Mouse (Mus musculus) left cerebral cortex, postnatal 4 days (tissue): ENCODE data around the gene Dock2. TPM values are rescaled to one million over a fixed set of nuclear protein-coding genes. Genes with fewer than 3 reads are reported as not detected.

Experiments
- DNase-seq: peaks from one replicate; pipeline ENCODE4 v3.0.0-alpha.2; 2022
- intact Hi-C: fragments of 180-260 bp; cut with DNase I; formaldehyde crosslinking; loops from one replicate; pipeline ENCODE4 v1.15.1; 2025
- total RNA-seq, 2 experiments: library from RNA; stranded (reverse); gene quantifications; 2 replicates each; pipeline ENCODE4 v1.2.3; 2021

Dock2 gene
- total RNA-seq, 2 experiments from 2014 or later = 1.6 to 1.7 TPM

- intact Hi-C loops = no loop called here
- DNase-seq = no peak
Observed at GRCm38 (mm10) chr11:34431978-34432377, 351.7 kb downstream of the Dock2 start.

GRCm38 (mm10) chr11:34431371-34431770 lies 352.3 kb downstream of the Dock2 start:
- intact Hi-C loops = no loop called here
- DNase-seq = no peak

GRCm38 (mm10) chr11:34430940-34431339 lies 352.8 kb downstream of the Dock2 start:
- DNase-seq = no peak
- intact Hi-C loops = no loop called here

DNA sequence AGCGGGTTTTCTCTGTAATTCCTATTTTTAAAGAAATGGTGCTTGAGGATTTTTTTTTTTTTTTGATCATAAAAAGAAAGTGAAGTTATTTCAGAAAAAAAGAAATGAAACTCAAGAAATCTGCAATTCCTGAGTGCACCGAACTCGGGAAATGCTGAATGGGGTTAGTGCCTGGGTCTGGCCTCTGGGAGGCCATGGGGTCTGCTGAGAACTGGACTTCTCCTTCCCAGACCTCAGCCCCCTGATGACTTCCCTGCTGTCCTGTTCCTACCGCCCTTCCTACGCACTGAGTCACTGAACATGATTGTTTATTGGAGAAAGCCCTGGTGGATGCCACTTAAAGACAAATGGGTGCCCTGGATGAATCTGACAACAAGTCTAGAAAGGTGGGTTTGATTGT lies 356.5 kb downstream of the Dock2 start:
- no peak for DNase-seq
- intact Hi-C loops = no loop called here

DNA sequence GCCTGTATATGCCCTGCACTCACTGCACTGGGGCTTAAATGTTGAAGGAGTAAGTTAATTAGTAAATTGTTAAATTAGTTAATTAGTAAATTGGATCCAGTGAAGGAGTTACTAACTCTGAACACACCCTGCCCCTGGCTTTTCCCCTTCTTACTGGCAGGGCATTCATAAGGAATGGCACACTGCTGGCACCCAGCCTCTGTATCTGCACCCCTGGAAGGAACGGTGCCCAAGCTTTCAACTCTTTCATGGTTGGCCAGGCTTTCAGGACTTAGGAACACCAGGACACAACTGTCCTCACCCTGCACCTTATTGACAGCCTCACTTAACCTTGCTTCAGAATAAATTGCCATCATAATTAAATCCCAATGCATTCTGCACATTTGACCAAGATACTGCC lies 359.1 kb downstream of the Dock2 start:
- intact Hi-C loops = no loop called here
- no peak for DNase-seq

DNA sequence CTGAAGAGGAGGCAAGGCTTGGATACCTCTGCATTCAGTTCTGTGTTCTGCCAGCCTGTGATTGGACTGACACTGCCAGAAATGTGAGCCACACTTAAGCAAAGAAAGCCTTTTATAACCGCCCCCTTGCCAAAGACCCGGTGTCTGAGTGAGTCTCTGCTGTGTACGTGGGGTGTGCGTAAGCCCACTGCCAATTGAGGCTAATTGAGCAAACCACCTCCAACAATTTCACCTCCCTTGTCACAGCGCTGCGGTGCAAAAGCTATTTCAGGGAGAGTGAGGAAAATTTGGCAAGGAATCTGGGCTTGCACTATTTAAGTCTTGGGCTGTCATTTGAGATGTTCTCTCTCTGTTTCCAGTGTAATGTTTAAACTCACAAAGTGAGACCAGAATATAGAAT lies 362.6 kb downstream of the Dock2 start:
- intact Hi-C loops = no loop called here
- no peak for DNase-seq

- intact Hi-C loops = no loop called here
- DNase-seq = no peak
Observed at GRCm38 (mm10) chr11:34416619-34416979, 367.1 kb downstream of the Dock2 start.

GRCm38 (mm10) chr11:34415884-34416618 lies 367.6 kb downstream of the Dock2 start:
- intact Hi-C loops = no loop called here

GRCm38 (mm10) chr11:34406850-34407249 lies 376.8 kb downstream of the Dock2 start:
- intact Hi-C loops = no loop called here
- DNase-seq = no peak

More at GRCm38 (mm10) chr11:34415884-34416618, 367.6 kb downstream of the Dock2 start:
- DNase-seq = peak; percentile 13

- intact Hi-C loops = no loop called here
- DNase-seq = no peak
Observed at GRCm38 (mm10) chr11:34406309-34406708, 377.4 kb downstream of the Dock2 start.

- no peak for DNase-seq
- intact Hi-C loops = no loop called here
Observed at GRCm38 (mm10) chr11:34405311-34405710, 378.4 kb downstream of the Dock2 start.

DNA sequence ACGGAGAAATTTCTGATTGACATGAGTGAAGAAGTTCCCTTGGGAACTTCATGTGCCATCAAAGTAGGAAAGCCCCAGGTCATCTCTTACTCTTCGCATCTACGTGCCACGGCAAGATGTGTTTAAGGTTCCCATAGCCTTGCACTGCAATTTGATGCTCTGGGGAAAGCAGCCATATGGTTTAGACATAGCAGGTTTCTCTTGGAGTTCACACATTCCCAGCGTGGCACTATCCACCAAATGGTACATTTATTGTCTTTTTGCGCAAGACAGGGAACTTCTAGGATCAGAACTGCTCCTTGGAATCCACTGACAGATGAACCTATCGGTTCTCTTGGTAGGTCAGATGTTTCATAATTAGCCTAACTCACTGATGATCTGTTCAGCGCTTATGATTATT lies 382.3 kb downstream of the Dock2 start:
- intact Hi-C loops = no loop called here
- no peak for DNase-seq

DNA sequence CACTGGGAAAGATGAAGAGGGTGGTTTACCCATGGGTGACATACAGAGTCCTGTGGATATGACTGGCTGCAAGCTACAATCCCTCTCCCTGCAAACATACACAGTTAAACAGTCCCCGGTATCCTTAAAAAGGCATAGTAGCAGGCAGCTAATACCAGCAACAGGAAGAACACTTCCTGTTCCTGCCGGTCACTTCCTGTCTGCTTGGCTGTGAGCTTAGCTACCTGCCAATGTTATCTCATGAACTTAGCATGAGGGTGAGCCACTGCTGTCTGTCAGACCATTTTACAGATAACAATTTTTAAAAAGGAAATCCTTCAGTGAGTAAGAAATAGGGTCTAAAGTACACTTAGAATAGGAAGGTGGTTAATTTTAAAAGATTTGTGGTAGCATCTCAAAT lies 385.1 kb downstream of the Dock2 start:
- intact Hi-C loops = no loop called here
- no peak for DNase-seq

- no peak for DNase-seq
- intact Hi-C loops = no loop called here
Observed at GRCm38 (mm10) chr11:34397661-34398060, 386.0 kb downstream of the Dock2 start.

DNA sequence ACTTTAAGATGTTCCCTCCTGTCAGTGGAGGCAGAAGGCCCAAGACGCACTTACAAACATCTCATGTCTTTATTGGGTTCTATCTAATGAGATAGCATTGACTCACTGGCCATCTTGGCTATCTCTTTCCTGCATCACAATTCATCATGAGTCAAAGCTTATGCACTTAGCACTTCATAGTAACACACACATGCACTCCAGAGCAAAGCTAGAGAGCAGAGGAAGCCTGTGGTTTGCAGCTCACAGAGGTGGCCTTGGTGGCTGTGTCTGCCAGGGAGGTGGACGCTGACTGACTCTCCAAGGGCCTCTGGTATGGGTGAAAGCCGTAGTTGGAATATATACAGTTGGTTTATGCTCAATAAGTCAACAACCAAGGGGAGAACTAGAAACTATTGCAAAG lies 387.9 kb downstream of the Dock2 start:
- no peak for DNase-seq
- intact Hi-C loops = no loop called here

DNA sequence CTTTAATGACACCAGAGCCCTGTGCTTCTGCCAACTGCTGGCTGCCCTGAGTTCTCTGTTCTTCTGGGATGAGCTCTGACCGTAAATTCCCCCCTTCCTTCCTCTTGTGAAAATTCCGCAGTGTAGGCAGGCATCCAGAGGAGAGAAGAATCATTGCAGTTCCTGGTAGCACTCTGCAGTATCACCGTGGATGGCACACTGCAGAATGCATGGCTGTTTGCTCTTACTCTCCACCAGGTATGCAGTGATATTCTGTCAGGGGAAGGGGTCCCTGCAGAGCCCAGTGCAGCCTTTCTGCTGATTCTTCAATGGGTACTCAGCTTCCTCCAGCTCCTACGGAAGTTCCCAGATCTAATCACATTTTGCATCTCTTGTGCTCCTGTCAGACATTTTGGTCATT lies 391.6 kb downstream of the Dock2 start:
- intact Hi-C loops = no loop called here
- DNase-seq = no peak

DNA sequence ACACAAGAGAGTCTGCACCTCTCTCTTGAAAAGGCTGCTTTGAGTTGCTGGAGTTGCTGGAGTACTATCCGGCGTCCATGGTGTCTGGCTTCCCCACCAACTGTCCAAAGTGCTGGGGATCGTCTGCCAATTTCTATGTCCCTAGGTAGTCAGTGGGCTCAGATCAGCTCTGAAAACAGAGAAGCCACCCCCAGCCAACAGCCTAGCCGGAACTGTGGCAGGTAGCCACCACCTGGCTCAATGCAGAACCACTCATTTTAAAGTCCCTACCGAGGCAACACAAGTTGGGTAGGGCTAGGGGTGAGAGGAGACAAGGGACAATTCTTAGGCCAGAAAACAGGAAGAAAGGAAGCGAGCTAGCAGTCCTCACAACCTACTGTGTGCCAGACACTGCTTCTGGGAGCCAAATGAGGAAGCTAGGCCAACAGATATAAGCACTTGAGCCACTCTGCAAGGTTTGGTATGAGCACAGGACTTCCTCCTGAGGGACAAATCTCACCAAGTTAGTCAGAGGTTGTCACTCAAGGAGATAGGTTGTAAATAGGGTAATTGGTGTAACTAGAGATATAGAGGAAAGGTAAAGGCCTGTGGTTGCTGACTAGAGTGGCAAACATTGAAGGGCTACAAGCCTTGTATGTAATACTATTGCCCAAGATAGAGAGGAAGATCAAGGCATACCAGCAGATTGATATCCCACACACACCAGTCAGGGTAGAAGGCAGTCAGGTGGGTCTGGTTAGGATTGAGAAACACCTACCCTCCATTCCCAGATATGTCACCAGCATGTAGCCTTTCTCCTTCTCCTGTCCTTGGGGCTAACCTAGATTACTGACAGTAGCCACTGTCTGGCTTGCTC lies 394.2 kb downstream of the Dock2 start:
- intact Hi-C loops = no loop called here
- DNase-seq = no peak

DNA sequence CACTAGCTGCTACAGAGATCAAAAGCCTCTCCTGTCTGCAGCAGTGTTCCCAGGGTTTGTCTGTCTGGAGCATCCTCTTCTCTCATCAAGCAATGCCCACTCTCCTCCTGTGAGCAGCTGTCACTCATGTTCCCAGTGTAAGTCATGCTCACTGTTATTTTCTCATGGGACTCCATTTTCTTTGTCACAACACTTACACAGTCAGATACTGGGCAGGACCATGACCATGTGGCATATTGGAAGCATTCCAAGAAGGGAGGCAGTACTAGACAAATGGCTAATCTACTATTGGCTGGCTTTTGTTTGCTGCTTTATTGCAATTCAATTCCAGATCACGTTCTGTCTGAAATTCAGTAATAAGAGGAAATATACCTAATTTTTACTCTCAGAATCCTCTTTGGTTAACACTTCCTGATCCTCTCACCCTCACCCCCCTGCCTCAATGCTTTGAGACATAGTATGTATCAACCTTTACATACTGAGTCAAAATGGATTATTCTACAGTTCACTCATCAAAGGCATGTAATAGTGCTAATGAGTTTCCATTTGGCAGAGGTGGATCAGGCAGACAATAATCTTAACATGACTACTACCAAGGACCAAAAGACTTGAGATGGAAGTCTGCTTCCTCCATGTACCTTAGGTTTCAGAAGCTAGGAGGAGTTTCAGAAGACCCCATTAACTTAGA lies 398.5 kb downstream of the Dock2 start:
- DNase-seq = peak; percentile 7
- intact Hi-C loops = no loop called here

DNA sequence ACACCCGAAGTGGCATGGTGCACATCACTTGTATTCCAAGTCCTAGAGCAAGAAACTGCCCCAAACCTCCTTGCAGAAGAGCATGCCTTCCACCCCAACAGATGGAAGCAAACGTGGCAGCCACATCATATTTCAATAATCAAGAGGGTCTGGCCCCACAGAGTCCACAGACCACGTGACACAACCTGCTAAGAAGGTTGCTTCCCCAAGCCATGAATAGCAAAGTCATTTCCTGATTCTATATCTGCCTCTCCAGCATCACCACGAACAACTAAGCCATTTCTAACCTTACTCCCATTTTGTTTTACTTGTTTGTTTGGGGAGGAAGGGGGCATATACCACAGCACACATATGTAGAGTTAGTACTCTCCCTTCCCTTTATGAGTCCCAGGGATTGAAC lies 399.5 kb downstream of the Dock2 start:
- DNase-seq = no peak
- intact Hi-C loops = no loop called here

DNA sequence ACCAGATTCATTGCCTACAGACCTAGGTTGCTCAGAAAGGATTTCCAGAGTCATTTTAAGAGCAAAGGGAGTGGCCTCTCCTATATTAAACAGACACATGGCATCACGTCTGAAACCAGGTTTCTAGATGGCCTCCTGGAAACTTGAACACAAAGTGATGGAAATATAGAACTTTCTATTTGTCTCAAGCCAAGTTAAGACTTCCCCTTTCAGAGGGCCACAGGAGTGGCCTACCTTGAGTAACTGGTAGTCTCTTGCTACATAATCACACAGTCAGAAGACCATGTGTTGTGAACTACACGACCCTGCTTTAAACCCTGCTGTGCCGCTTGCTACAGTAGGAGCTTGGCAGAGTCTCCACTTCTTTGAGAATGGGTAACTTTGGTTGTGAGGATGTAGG lies 400.2 kb downstream of the Dock2 start:
- intact Hi-C loops = no loop called here
- no peak for DNase-seq

DNA sequence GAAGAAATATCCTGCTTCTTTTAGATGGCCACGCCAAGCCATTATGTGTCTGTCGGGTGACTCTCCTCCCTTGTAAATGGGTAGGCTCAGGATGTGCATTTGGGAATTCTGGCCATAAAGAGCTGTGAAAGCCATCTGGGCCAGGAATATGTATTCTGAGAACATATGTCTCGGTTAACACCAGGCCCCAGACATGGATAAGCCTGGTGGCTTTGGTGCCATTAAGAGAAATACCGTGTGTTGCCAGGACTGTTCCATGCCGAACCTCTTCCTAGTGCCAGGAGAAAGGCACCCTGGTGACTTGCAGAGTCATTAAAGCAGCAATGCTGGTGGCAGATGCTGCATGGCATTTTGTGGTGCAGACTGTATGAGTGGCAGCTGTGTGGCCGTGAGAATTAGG lies 406.0 kb downstream of the Dock2 start:
- intact Hi-C loops = no loop called here

GRCm38 (mm10) chr11:34375557-34375956 lies 408.1 kb downstream of the Dock2 start:
- intact Hi-C loops = no loop called here

More for the DNA sequence above, 406.0 kb downstream of the Dock2 start:
- peak; percentile 57 for DNase-seq

More at GRCm38 (mm10) chr11:34375557-34375956, 408.1 kb downstream of the Dock2 start:
- DNase-seq = no peak
